Mouse (Mus musculus) embryonic facial prominence, embryonic 12.5 days (tissue): Measurements from ENCODE around the gene Zfp90. TPM values are rescaled to one million over a fixed set of nuclear protein-coding genes. Genes with fewer than 3 reads are reported as not detected.

Experiments used
- polyA plus RNA-seq: library from polyadenylated mRNA; unstranded; fragments of >200 nt; fragmentation: Nextera tagmentation; extraction: Ambion mirVana; gene quantifications from 2 replicates; pipeline ENCODE4 v1.2.1, GENCODE M21; 2016

Gene Zfp90
- polyA plus RNA-seq, 1 experiment from 2014 or later = 34.7 TPM

Other genes starting within 250 kb of the Zfp90 start
- gene Slc7a6, start 246.5 kb upstream of the Zfp90 start, polyA plus RNA-seq = 52.8 and 66.5 TPM in 2 replicates
- 41.7 and 43.4 TPM in 2 replicates for gene Slc7a6os, start 204.4 kb upstream of the Zfp90 start, polyA plus RNA-seq
- gene Prmt7, start 204.4 kb upstream of the Zfp90 start, polyA plus RNA-seq = 56.9 and 57.3 TPM in 2 replicates
- 4.3 and 4.4 TPM in 2 replicates for gene Smpd3, start 77.3 kb upstream of the Zfp90 start, polyA plus RNA-seq
- not detected in 2 replicates for gene 6030452D12Rik, start 85.2 kb downstream of the Zfp90 start, polyA plus RNA-seq
- 17.6 and 19.1 TPM in 2 replicates for gene Cdh3, start 95.6 kb downstream of the Zfp90 start, polyA plus RNA-seq
- gene Gm10073, start 158.1 kb downstream of the Zfp90 start, polyA plus RNA-seq = 5.4 and 6.1 TPM in 2 replicates
- 26.4 and 26.6 TPM in 2 replicates for gene Cdh1, start 188.0 kb downstream of the Zfp90 start, polyA plus RNA-seq